Mouse (Mus musculus) cerebral cortex, adult 2 months (tissue): ENCODE measurements around the gene Ovol1.

Experiments
- WGBS: fragments of 180-500 bp; shearing (Covaris S2); methylation state at CpG from one replicate; pipeline ENCODE4 v1.1.7; 2018; 5-methylcytosine and 5-hydroxymethylcytosine counted together

Gene Ovol1

DNA sequence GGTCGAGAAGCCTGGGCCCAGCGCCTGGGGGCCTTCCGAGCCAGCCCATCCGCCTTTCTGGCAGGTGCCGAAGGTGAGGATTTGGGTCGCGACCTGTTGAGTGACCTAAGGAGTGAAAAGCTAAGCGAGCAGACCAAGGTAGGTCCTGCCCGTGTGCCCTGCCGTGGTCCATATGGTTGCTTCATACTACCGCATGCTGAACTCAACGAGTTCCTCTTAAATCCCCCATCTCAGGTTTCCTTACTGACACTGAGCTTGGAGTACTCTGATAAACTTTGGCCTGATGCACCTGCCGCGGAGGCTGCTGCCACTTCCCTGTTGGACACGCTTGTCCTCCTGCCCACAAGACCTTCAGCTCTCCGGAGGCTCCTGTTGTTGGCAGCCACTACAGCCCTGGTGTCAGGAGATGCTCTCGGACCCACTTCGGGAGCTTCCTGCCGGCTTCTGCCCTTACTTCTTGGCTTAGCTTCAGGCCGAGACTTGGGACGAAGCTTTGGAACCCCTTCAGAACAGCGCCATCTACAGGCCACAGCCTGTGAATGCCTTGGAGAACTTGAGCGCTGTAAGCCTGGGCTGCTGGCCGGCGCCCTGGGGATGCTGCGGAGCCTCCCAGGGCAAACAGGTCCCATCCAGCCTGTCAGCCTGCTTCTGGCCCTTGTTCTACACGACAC, 8.2 kb upstream of the Ovol1 start:
- whole genome bisulfite sequencing = 6% methylated on average over 27 of the region's 27 CpGs

DNA sequence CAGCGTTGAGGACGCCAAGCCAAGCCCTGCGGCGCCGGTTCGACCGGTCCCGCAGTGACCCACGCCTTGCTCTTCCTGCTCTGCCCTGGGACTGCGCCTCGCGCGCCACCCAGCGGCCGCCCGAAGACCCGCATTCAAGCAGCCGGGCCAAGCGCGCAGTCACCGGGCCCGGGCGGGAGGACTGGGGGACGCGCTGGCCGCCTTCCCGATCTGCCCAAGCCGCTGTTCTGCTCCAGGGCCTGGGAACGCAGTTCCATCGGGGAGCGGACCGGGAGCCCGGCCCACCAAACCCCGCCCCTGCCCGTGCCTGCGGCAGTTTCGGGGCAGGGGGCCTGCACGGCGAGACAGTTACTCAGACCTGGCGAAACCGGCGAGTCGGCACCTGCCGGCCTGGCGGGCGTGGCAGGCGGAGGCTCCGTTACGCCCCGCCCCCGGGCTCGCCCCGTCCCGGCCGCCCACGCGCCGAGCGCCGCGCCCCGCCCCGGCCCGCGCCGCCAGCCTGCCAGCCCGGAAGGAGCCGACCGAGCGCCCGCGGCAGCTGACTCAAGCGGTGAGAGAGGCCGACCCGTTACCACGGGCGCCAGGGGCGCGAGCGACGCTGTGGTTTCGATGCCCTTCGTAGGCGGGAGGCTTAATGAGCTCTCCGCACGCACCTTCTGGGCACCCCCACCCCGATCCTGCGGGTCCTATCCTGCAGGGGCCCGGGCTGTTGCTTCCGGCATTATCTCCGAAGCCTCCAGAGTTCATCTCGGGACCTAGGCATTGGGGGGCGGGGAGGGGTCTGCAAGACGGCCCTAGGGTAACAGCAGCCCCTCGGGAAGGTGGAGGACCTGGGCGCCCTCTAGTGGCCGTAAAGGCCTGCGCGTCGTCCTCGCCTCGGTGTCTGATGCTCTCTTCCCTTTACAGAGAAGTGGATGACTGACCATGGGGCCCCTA, 7.4 kb upstream of the Ovol1 start, which contains the start of gene Ap5b1:
Ap5b1 (plus strand) TSS at position 492 of the 936 bp plus-strand sequence.
- WGBS = under 1% methylated on average over 102 of the region's 102 CpGs

DNA sequence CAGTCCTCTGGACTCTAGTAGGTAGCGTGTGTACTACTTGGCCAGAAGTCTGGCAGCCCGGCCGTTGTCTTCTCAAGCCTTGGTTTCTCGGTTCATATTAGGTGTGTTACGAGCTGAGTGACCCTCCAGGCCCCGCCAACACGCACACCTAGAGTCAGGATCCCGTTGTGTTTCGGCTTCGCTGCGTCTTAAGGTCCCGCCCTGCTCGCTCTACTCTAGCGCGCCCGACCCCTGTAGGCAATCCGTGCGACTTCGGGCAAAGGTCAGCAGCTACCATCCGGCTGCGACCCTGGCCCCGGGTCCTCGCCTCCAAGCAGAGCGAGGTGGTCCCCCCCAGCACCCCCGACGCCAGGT, 6.7 kb upstream of the Ovol1 start:
- 4% methylated on average over 26 of the region's 26 CpGs for WGBS

DNA sequence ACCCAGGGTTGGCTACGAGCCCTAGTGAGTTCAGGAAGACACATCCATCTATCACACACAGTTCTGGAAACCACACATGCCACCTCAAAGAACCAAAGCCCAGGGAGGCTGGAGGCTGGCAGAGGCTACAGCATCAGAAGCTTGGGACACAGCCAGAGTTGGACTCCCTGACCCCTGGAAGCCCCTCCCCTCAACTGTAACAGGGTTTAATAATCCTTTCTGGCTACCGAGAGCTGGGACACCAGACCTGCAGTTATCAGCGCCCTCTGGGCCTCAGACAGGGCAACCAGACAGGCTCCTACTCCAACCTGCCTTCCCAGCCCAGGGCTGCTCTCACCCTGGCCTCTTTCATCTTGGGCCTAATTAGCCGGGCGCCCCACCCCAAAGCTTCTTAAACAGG, 5.9 kb upstream of the Ovol1 start:
- 88% methylated on average over 5 of the region's 5 CpGs for WGBS

DNA sequence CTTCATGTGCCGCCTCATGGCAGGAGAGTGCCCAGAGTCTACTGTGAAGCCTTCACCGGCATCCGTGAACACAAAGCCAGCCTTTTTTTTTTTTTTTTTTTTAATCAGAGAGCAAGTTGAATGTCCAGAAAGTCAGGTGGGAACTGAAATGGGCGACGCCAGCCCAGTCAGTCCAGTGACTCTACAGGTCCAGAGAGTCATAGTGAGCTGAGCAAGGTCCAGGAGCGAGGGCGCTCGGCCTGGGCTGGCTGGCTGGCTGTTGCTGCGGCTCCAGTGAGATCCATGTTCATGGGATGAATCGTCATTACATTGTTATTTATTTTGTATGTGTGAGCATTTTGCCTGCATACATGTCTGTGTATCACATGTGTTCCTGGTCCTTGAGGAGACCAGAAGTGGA, 2.3 kb upstream of the Ovol1 start:
- 94% methylated on average over 10 of the region's 10 CpGs for WGBS

DNA sequence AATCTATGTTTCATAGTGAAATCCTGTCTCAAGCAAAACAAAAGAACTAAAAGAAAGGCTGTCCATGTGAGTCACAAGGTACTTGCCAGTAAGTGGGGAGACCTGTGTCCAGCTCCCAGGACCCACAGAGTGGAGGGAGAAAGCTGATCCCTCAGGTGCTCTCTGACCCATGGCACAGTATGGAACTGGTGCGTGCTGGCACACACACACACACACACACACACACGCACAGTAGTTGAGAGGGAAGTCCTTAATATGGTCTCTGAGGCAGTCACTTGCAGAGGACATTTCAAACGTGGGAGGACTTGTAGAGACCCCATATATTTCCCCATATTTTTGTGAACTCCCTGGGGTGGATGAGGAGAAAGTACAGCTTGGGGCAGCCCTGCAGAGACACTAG, 1.4 kb upstream of the Ovol1 start:
- 72% methylated on average over 3 of the region's 3 CpGs for WGBS

DNA sequence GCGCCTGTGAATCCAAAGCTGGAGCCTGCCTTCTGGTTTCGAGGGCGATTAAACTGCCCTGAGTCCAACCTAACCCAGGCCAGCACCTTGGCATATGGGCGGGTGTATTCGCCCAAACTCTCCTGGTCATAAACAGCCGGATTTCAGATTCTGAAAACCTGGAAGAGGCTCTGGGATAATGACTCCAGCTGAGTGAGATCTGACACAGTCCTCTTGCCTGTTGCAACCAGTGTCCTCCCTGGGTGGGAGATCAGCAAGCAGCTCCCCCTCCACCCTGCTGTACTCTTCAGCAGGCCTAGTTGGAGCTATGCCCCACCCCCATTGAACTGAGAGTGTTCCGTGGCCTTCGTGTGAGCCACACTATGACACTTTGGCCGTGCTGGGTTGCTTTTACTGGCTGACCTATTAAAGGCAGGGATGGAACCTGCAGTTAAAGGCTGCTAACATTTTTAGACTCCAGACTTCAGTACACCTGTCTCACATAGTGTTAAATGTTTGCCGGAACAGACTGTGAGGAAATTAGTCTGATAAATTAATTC, 875 bp upstream of the Ovol1 start:
- 47% methylated on average over 10 of the region's 10 CpGs for WGBS

DNA sequence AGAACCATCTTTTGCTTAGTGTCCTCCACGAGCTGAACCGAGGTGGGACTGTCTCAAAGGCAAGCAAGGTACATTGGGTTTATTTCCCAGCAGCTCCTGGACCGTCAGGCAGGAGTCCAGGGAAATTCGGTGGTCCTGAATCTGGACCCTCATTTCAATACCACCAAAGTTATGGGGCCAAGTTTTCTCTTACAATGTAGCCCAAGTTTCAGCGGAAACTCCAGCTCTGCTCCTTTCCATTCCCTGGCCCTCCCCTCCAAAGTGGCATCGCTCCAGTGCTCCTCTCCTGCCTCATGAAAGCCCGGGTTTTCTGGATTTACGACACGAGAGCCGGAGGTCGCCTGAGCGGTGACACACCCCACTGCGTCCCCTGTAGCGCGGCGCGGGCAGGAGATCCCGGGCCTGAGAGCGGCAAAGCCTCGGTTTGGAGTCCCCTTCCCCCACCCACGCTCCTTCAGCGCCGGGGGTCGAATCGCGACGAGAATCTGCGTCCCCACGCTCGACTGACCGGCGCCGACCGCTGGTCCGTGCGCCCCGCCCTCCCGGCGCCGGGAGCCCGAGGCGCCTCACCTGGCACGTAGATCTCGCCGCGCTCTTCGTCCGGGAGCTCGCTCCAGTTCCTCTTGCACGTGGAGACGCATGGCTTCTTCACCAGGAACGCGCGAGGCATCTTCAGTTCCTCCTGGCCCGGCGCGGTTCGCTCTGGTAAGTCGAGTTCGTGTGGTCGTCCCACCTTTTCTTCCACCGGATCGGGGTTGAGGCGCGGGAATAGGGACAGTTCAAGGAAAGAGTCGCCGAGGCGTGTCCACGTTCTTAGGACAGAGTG, 602 bp downstream of the Ovol1 start:
- 2% methylated on average over 69 of the region's 69 CpGs for WGBS

DNA sequence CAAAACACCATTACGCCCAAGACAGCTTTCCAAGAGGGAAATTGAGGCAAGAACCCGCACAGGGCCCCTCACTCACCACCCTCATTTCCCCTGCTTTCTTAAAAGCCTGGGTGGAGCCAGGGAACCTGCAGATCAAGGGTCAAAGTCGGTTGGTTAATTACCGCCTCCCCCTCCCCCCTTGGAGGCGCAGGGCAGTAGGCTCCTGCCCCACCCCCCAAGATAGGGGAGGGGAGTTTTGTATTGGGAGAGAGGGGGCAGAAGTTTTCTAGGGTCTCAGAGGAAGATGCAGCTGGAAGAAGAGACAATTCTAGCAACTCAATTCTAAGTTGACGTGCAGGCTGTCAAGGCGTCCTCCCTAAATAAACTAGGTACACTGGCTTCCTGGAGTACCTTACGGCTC, 1.2 kb downstream of the Ovol1 start:
- 33% methylated on average over 8 of the region's 8 CpGs for WGBS

DNA sequence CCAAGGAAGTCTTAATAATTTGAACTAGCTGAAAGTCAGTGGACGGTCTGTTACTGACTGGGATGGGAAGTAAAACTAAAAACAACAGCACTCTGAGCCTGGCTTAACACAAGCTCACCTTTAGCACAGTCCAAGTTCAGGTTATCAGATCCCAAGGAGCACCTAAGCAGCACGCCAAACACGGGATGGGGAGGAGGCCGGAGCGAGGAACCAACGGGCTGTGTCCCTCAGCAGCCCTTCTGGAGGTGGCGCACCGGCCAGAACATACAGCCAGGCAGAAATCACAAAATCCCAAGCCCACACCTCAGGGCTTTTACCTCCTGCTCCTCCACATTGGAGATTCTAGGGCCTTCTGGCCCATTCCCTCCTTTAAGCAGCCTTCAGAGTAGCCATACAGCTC, 1.7 kb downstream of the Ovol1 start:
- 77% methylated on average over 8 of the region's 8 CpGs for WGBS

DNA sequence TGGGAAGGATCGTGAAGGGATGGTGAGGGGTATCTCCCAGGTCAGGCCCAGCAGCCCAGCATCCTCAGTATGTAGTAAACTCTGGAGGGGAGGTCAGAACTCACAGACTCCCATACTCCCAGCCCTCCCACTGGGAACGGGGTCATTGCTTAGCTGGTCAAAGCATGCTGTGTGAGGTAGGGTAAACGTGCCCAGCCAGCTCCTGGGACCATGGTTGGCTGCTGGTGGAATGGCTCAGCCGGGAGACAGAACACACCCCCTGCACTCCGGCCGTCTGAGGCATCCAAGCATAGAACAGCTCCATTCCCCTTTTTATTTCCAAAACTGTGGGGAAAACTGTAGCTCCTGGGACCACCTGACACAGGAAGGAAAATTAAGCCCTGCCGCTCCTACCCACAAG, 2.3 kb downstream of the Ovol1 start:
- WGBS = 65% methylated on average over 7 of the region's 7 CpGs

DNA sequence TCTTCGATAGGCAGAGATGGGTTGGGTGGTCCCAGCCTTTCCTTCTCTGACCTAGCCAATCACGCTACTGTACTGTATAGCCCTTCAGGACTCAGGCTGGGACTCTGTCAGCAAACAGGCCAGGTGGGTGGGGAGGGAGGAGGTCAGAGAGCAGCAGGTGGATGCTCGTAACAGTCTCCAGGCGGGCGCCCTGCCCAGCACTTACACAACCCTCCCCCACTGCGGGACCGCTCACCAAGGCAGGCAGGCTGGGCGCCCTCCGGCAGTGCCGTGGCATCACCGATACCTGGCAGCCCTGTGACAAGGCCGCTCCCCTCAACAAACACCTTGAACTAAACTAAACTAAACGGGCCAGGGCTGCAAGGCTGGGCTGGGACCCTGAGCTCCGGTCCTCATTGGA, 6.2 kb downstream of the Ovol1 start:
- 94% methylated on average over 14 of the region's 14 CpGs for WGBS

DNA sequence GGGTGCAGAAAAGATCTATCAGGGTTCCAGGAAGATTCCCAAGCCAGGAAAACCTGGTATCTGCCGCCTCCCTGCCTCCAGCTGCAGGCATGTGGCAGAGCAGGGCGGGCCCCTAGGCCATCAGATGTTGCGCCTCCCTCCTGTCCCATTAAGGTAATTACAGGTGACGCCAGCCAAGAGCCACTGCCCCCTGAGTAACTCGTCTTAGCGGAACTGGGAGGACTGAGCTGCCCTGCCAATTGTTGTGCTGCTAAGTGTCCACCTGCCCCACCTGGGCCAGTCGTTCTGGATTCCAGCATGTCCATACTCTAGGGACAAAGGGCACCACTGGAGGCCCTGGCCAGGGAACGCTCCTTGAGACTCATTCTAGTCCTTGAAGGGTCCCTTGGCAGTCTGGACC, 6.6 kb downstream of the Ovol1 start:
- 83% methylated on average over 8 of the region's 8 CpGs for WGBS

DNA sequence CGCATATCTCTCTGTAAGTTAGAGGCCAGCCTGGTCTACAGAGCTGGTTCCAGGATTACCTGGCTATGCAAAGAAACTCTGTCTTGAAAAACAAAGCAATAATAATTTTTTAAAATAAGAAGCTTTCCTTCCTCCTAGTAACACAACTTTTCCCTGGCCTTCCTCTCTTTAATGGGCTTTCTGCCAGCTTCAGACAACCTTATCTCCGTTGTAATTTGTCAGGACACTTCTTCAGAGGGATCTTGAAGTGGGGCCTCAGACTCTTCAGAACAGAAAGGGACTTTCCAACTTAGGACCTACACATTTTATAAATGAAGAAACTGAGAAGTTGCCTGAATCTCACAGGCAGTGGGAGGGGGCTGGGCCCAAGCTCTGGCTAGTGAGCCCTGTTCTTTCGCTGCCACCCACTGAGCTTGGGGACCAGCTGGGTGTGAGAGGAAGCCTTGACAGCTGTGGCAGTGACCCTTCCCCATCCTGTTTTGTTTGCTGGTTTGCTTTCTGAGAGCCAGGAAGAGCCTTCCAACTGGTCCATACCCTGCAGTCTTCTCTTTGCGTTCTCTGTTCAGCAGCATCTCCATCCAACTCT, 12.9 kb downstream of the Ovol1 start:
- WGBS = 83% methylated on average over 4 of the region's 4 CpGs

DNA sequence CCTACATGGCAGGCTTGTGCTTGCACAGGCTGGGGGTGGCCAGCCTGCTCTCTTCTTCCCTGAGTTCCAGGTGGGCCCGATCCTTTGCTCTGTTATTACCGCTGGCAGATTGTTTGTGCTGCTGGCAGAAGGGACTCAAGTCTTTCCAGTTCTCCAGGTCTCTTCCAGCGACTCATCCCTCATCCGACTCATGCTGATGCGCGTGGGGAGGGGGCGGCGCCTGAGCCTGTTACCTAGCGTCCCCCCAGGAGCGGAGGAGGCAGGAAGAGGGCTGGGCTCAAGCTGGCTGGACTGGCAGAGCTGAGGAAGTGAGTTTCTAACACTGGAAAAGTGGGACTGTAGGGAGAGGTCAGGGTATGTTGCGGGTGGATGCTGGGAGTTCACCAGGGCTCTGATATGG, 16.4 kb downstream of the Ovol1 start:
- WGBS = 62% methylated on average over 11 of the region's 11 CpGs

DNA sequence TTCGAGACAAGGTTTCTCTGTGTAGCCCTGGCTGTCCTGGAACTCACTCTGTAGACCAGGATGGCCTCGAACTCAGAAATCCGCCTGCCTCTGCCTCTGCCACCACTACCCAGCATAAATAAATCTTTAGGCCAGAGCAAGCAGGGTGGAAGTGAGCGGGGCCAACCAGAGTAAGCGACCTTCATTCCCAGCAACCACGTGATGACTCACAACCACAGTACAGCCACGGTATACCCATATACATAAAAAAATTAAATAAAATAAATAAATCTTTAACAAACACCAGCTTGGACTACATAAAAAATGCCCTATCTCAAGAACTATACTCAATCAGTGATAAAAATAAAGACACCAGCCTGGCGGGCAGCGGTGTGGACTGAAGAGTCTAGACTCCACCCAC, 17.1 kb downstream of the Ovol1 start:
- 90% methylated on average over 9 of the region's 9 CpGs for WGBS

DNA sequence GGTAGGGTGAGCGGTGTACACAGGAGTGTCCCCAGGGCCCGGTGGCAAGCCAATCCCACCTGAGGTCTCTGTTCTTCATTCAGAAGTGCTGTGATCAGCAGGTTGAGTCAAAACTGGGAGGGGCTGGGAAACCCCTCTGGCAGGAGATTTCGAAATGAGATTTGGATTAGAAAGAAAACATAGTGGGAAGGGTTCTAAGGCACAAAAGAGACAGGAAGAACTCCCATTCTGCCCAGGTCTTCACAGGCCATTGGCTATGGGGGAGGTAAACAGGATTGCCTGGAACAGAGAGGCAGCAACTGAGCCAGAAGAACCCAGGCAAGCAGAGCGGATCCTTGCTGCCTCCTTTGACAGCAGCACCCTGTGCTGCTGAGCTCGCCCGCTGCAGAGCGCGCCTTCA, 21.7 kb downstream of the Ovol1 start:
- 91% methylated on average over 8 of the region's 8 CpGs for WGBS

DNA sequence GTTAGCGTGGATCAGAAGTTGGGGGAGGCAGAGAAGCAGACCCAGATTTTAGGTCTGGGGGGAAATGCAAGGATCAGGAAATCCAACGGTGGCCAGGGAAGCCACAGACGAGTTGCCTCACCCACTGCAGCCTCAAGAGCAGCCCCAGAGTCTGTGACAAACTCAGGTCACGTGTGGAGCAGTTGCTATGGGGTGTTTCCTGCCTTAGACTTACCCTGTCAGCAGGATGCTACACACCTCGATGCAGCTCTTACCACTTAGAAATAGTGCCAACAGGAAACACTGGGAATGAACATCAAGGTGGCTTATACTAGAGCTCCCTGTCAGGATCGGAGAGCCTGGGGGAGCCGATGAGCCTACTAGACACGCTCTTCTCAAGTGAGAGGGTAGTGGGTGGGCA, 27.9 kb downstream of the Ovol1 start:
- WGBS = 70% methylated on average over 8 of the region's 8 CpGs

DNA sequence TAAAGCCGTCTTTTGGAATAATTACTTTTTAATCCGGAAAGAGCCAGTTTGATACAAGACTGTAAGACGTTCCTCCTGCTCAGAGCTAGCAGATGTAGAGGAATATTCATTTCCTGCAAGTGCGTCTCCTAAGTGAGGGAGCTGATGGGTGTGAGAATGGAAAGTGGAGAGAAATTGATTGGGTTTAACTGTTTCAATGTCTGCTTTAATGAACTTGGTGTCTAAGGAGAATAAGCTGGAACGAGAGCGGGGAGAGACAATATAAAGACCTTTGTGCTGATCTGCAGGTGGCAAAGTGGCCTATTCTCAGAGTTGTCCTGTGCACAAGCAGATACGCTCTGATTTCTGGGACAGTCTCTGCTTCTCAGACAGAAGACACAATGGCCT, 30.3 kb downstream of the Ovol1 start:
- 39% methylated on average over 7 of the region's 7 CpGs for WGBS

DNA sequence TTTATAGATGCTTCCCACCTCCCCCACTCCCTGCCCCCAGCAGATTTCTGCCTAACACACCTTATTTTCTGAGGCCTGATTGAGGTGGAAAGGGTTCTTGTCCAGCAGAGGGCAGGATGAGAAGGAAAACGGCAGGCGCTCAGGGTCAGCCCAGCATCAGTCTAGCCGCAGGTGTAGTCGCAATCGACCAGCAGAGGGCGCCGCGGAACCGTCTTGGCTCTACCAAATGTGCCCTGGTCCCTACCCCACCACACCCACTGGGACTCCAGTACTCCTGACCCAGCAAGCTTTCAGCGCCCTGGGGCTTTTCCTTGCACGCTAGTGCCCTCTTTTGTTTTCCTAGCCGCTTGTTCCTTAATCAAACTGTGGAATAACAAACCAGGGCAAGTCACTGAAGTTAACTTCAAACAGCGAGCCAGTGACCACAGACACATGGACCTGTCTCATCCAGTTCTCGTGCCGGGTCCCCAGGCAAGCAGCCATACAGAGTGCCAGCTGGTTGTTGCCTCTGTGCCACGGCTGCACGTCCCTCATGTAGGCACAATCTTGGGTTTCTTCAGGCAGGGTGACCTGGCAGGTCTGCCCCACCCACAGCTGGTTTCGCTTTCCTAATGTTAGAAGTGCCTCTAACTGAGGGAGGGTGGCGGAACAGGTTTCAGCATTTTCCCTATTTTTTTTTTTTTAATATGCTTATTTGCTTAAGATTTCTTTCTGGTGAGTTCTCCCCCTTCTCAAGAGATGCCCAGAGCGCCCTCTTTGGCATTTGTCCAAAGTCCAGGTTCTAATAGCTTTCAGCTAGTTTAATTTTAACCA, 30.9 kb downstream of the Ovol1 start:
- WGBS = 4% methylated on average over 20 of the region's 20 CpGs

DNA sequence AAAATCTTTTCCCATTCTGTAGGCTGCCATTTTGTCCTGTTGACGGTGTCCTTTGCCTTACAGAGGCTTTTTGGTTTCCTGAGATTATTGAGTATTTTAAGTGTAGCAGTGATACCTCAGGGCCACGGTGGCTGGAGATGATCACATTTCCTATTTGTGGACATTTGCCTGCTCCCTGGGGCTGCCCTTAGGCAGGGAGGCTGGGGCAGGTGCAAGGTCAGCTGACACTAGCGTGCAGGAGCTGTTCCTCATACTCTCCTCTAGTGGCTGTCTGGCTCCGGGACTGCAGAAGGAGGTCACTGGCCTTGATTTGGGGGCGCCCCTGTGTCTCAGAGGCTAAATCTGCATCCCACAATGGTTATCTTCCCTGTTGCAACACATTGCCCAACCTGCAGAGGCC, 35.2 kb downstream of the Ovol1 start:
- 82% methylated on average over 5 of the region's 5 CpGs for WGBS
